Mouse (Mus musculus): ENCODE results near the gene Slc22a14.

DNA sequence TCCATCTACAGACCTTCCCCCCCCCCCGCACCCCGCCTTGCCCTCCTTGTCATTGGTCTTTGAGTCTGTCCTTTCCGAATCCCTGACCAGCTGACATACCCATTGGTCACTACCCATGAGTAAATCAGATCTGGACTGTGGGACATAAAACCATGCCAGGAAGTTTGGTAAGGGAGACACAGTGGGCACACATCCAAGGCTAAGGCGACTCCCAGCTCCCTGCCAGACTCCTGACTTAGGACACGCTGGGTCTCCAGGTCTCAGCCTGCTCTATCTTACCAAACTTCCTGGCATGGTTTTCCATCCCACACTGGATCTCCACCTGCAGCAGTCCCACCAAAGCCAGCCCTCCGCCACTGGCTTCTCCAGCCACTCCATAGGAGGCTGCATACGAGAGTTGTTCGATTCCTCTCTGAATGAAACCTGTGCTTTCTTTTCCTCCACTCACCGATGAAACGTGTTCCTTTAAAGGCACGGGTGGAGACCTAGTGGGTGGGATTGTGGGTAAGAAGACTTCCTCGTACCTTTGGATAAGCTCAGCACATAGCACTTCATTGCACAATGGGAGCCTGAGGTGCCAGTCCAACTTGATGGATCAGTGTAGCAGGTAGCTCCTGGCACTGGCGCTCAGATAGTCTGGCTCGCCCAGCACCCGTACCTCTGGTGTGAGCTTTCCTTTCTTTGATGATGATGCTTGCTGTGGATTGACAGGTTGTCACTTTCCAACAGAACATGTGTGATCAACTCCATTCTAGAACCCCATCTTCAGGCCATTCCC, 35.0 kb downstream of the Slc22a14 start:
- TF ChIP-seq CTCF (IDR thresholded peaks at IDR 0.05) (no peak), EP300 (IDR thresholded peaks at IDR 0.05) (no peak)
